Mouse (Mus musculus) cerebellum, adult 2 months (tissue): ENCODE data around the gene Chtf18.

Source experiments
- CTCF ChIP-seq: fragments of 200-500 bp; IDR thresholded peaks from 2 replicates; pipeline ENCODE4 v1.5.1; 2011; ENCODE audit warnings: low read depth, mild to moderate bottlenecking, control low read depth, low read length, moderate library complexity, borderline replicate concordance; ENCODE audit not compliant: insufficient read depth
- POLR2A ChIP-seq: fragments of 200-500 bp; IDR thresholded peaks from 2 replicates; pipeline ENCODE4 v1.6.1; 2011; ENCODE audit warnings: low read length, control low read depth, borderline replicate concordance; ENCODE audit not compliant: insufficient read depth

DNA sequence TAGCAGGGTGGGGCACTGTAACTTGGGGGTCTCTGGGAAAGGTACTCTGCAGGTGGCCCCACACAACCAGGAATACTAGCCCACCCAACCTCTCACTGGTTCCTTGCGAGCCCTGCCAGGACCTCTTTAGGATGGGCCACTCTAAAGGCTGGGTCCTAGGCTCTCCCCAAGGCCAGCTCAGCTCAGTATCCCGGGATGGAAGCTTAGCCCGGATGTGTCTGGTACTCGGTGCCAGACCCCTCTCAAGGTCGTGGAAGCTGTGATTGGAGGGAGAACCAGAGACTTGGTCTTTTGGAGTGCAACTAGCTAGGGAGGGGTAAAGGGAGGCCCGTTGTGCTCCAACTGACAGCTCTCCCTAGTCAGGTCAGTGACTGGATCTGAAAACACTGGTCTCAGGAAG, 9.5 kb downstream of the Chtf18 start:
- TF ChIP-seq POLR2A (no peak), CTCF (no peak)
